Mouse (Mus musculus) heart, embryonic 12.5 days (tissue): ENCODE data around the gene Ckap4. TPM values are rescaled to one million over a fixed set of nuclear protein-coding genes. Genes with fewer than 3 reads are reported as not detected.

Experiments used
- ATAC-seq: fragments of 200-750 bp; cut with Nextera tagmentation; 2 replicates; pipeline ENCODE4 v1.8.0; 2017; ENCODE audit warnings: moderate TSS enrichment, moderate library complexity; ENCODE audit not compliant: insufficient number of reproducible peaks, low FRiP score
- H3K27ac ChIP-seq: fragments of 300-500 bp; sonication (generic); 2 replicates; pipeline ENCODE4 v1.5.1; 2016; ENCODE audit warnings: mild to moderate bottlenecking, moderate library complexity; ENCODE audit not compliant: poor library complexity, severe bottlenecking
- H3K27me3 ChIP-seq: fragments of 300-500 bp; sonication (generic); replicated peaks from 2 replicates; pipeline ENCODE4 v1.6.1; 2016; ENCODE audit warnings: mild to moderate bottlenecking, moderate library complexity
- H3K36me3 ChIP-seq: fragments of 300-500 bp; sonication (generic); 2 replicates; pipeline ENCODE4 v1.6.1; 2016; ENCODE audit warnings: mild to moderate bottlenecking, moderate library complexity
- H3K4me1 ChIP-seq: fragments of 300-500 bp; sonication (generic); replicated peaks from 2 replicates; pipeline ENCODE4 v1.6.1; 2016; ENCODE audit warnings: mild to moderate bottlenecking
- H3K4me2 ChIP-seq: fragments of 300-500 bp; sonication (generic); 2 replicates; pipeline ENCODE4 v1.6.1; 2016; ENCODE audit warnings: mild to moderate bottlenecking, moderate library complexity
- H3K4me3 ChIP-seq: fragments of 300-500 bp; sonication (generic); 2 replicates; pipeline ENCODE4 v1.5.1; 2016; ENCODE audit warnings: mild to moderate bottlenecking
- H3K9ac ChIP-seq: fragments of 300-500 bp; sonication (generic); 2 replicates; pipeline ENCODE4 v1.6.1; 2016; ENCODE audit warnings: mild to moderate bottlenecking, moderate library complexity
- H3K9me3 ChIP-seq: fragments of 300-500 bp; sonication (generic); replicated peaks from 2 replicates; pipeline ENCODE4 v1.6.1; 2016; ENCODE audit warnings: mild to moderate bottlenecking, moderate library complexity
- WGBS: fragments of 180-500 bp; shearing (Covaris S2); methylation state at CpG from one replicate; pipeline ENCODE4 v1.1.7; 2016; 5-methylcytosine and 5-hydroxymethylcytosine counted together
- polyA plus RNA-seq: library from polyadenylated mRNA; unstranded; fragments of >200 nt; fragmentation: Nextera tagmentation; extraction: Ambion mirVana; gene quantifications from 2 replicates; pipeline ENCODE4 v1.2.1, GENCODE M21; 2016

The Ckap4 gene
- polyA plus RNA-seq, 1 experiment from 2014 or later: 145 TPM

GRCm38 (mm10) chr10:84549146-84549919 lies 15.5 kb upstream of the Ckap4 start:
- Histone ChIP-seq H3K9me3 (peaks cover 6% of the 10 kb centered on the region; the same call in 1 of the 2 replicates), H3K36me3 (no peaks in the 10 kb centered on the region), H3K27me3 (no peaks in the 10 kb centered on the region), H3K27ac (no peak overlapping the region), H3K4me3 (no peak overlapping the region), H3K4me1 (peaks cover 3% of the 10 kb centered on the region; the same call in 1 of the 2 replicates), H3K9ac (no peak overlapping the region), H3K4me2 (no peak overlapping the region)
- no peak for ATAC-seq
- WGBS: 82% methylated on average over 17 of the region's 17 CpGs

- Histone ChIP-seq H3K27ac (no peak overlapping the region), H3K9me3 (no peaks in the 10 kb centered on the region), H3K9ac (no peak overlapping the region), H3K4me2 (no peak overlapping the region), H3K4me3 (no peak overlapping the region), H3K4me1 (peaks cover 8% of the 10 kb centered on the region; the same call in 1 of the 2 replicates), H3K27me3 (no peaks in the 10 kb centered on the region), H3K36me3 (no peaks in the 10 kb centered on the region)
- WGBS: 46% methylated on average over 7 of the region's 7 CpGs
- ATAC-seq: no peak
Observed at GRCm38 (mm10) chr10:84544841-84545610, 11.2 kb upstream of the Ckap4 start.

GRCm38 (mm10) chr10:84542802-84543658 lies 9.2 kb upstream of the Ckap4 start:
- no peak overlapping the region for H3K9ac ChIP-seq
- WGBS: 56% methylated on average over 11 of the region's 11 CpGs
- no peaks in the 10 kb centered on the region for H3K27me3 ChIP-seq
- no peak overlapping the region for H3K27ac ChIP-seq
- no peaks in the 10 kb centered on the region for H3K36me3 ChIP-seq
- H3K4me3 ChIP-seq: no peak overlapping the region
- no peak overlapping the region for H3K4me2 ChIP-seq
- ATAC-seq: no peak; the same call in 1 of the 2 replicates
- H3K4me1 ChIP-seq: peaks cover 8% of the 10 kb centered on the region; the same call in 1 of the 2 replicates
- H3K9me3 ChIP-seq: no peaks in the 10 kb centered on the region

GRCm38 (mm10) chr10:84539651-84540050 lies 5.8 kb upstream of the Ckap4 start:
- ATAC-seq: no peak
- no peak overlapping the region for H3K4me3 ChIP-seq
- no peaks in the 10 kb centered on the region for H3K36me3 ChIP-seq
- no peaks in the 10 kb centered on the region for H3K27me3 ChIP-seq
- no peak overlapping the region for H3K27ac ChIP-seq
- no peaks in the 10 kb centered on the region for H3K9me3 ChIP-seq
- WGBS: 80% methylated on average over 6 of the region's 6 CpGs
- H3K4me1 ChIP-seq: peaks cover 16% of the 10 kb centered on the region
- no peak overlapping the region for H3K9ac ChIP-seq
- no peak overlapping the region for H3K4me2 ChIP-seq

- Histone ChIP-seq H3K27ac (peak overlapping the region; percentile 41), H3K9me3 (no peaks in the 10 kb centered on the region), H3K27me3 (no peaks in the 10 kb centered on the region), H3K4me1 (peaks cover 35% of the 10 kb centered on the region), H3K36me3 (peaks cover 7% of the 10 kb centered on the region), H3K4me2 (no peak overlapping the region), H3K9ac (no peak overlapping the region), H3K4me3 (no peak overlapping the region)
- no peak for ATAC-seq
- WGBS: 28% methylated on average over 4 of the region's 4 CpGs
Observed at GRCm38 (mm10) chr10:84535859-84536258, 2.0 kb upstream of the Ckap4 start.

- Histone ChIP-seq H3K4me1 (peaks cover 39% of the 10 kb centered on the region), H3K27me3 (no peaks in the 10 kb centered on the region), H3K36me3 (peaks cover 7% of the 10 kb centered on the region), H3K4me2 (no peak overlapping the region), H3K9ac (no peak overlapping the region), H3K27ac (peak overlapping the region; percentile 41), H3K4me3 (no peak overlapping the region), H3K9me3 (no peaks in the 10 kb centered on the region)
- 84% methylated on average over 5 of the region's 5 CpGs for WGBS
- no peak for ATAC-seq
Observed at GRCm38 (mm10) chr10:84535458-84535857, 1.6 kb upstream of the Ckap4 start.

GRCm38 (mm10) chr10:84532911-84533882 lies 665 bp downstream of the Ckap4 start:
- H3K4me2 ChIP-seq: peak overlapping the region; percentile 80
- H3K36me3 ChIP-seq: peaks cover 24% of the 10 kb centered on the region
- peak overlapping the region; percentile 91 for H3K27ac ChIP-seq
- peak overlapping the region; percentile 93 for H3K9ac ChIP-seq
- H3K9me3 ChIP-seq: no peaks in the 10 kb centered on the region
- no peaks in the 10 kb centered on the region for H3K27me3 ChIP-seq
- under 1% methylated on average over 70 of the region's 72 CpGs for WGBS
- H3K4me3 ChIP-seq: peak overlapping the region; percentile 92
- H3K4me1 ChIP-seq: peaks cover 57% of the 10 kb centered on the region
- ATAC-seq: peak; percentile 38

- Histone ChIP-seq H3K9ac (peak overlapping the region; percentile 93), H3K4me3 (peak overlapping the region; percentile 92), H3K4me1 (peaks cover 62% of the 10 kb centered on the region), H3K27ac (peak overlapping the region; percentile 91), H3K36me3 (peaks cover 32% of the 10 kb centered on the region), H3K27me3 (no peaks in the 10 kb centered on the region), H3K9me3 (no peaks in the 10 kb centered on the region), H3K4me2 (peak overlapping the region; percentile 80)
- no peak for ATAC-seq
- WGBS: 48% methylated on average over 16 of the region's 16 CpGs
Observed at GRCm38 (mm10) chr10:84532191-84532889, 1.5 kb downstream of the Ckap4 start.

- H3K4me2 ChIP-seq: peak overlapping the region; percentile 80
- no peaks in the 10 kb centered on the region for H3K9me3 ChIP-seq
- H3K36me3 ChIP-seq: peaks cover 38% of the 10 kb centered on the region
- WGBS: 84% methylated on average over 4 of the region's 4 CpGs
- ATAC-seq: no peak
- peak overlapping the region; percentile 92 for H3K4me3 ChIP-seq
- H3K9ac ChIP-seq: peak overlapping the region; percentile 93
- no peaks in the 10 kb centered on the region for H3K27me3 ChIP-seq
- peaks cover 62% of the 10 kb centered on the region for H3K4me1 ChIP-seq
- peak overlapping the region; percentile 91 for H3K27ac ChIP-seq
Observed at GRCm38 (mm10) chr10:84531576-84531975, 2.3 kb downstream of the Ckap4 start.
